Mouse (Mus musculus): ENCODE results near the gene B020011L13Rik.
"Not testable (repeated sequence)": the region's sequence is repeated elsewhere in the genome, so short reads cannot be mapped to it uniquely, and the experiment has no call there.

B020011L13Rik gene

GRCm38 (mm10) chr1:117780833-117781232 is at the start of gene B020011L13Rik:
Gene B020011L13Rik (plus strand): TSS chr1:117781133.
- DNase-seq (ENCODE audit: low spot score), result not testable (repeated sequence)

GRCm38 (mm10) chr1:117816271-117816670 is 35.3 kb downstream of the B020011L13Rik start:
- not testable (repeated sequence) for DNase-seq (ENCODE audit: low spot score)

GRCm38 (mm10) chr1:117829781-117830180 is 48.8 kb downstream of the B020011L13Rik start, which contains the start of gene Gm28360:
Gene Gm28360 (plus strand): TSS chr1:117830081.
- not testable (repeated sequence) for DNase-seq (ENCODE audit: low spot score)

GRCm38 (mm10) chr1:117851718-117852117 is 70.8 kb downstream of the B020011L13Rik start:
- not testable (repeated sequence) for DNase-seq (ENCODE audit: low spot score)

All from embryo, embryonic 10.5 days (tissue).